Mouse (Mus musculus) Patski (cell line): ENCODE results near the gene Fgfr2. TPM values are rescaled to one million over a fixed set of nuclear protein-coding genes. Genes with fewer than 3 reads are reported as not detected.

Experiments
- ATAC-seq: fragments of 100-300 bp; one replicate; pipeline ENCODE4 v1.8.0; 2021
- CTCF ChIA-PET: fragments of 350-600 bp; sonication (Branson Sonifier 250); formaldehyde crosslinking; loops from one replicate; lab custom pipeline; 2022; ENCODE audit warnings: inconsistent platforms; lab: Charles Lee
- POLR2A ChIA-PET: fragments of 350-600 bp; sonication (Branson Sonifier 250); formaldehyde crosslinking; loops from one replicate; lab custom pipeline; 2022; ENCODE audit warnings: antibody characterized with exemption, inconsistent platforms; lab: Charles Lee
- DNase-seq: peaks from one replicate; pipeline ENCODE4 v3.0.0-alpha.2; 2011; ENCODE audit warnings: low read depth, low spot score
- H3K27me3 ChIP-seq: fragments of 371-371 bp; one replicate; pipeline ENCODE4 v1.5.1; 2021
- CTCF ChIP-seq: fragments of 100-300 bp; IDR thresholded peaks from one replicate; pipeline ENCODE4 v1.5.1; 2021
- in situ Hi-C: fragments of 300-500 bp; cut with MboI; formaldehyde crosslinking; loops from 3 replicates; pipeline ENCODE4 v1.11.1; 2018; ENCODE audit warnings: low pct_unique_long_range_greater_than_20kb, mixed read lengths
- polyA plus RNA-seq: library from polyadenylated mRNA; unstranded; gene quantifications from one replicate; pipeline ENCODE4 v1.2.3, GENCODE M21; 2021

Gene Fgfr2
- polyA plus RNA-seq, 1 experiment from 2014 or later, result 48.8 TPM

- ChIA-PET CTCF (no interaction called here), POLR2A (no interaction called here)
- DNase-seq (no peak), ATAC-seq (no peak)
- in situ Hi-C loops, result no loop called here
- no peak for TF ChIP-seq CTCF
- no peaks in the 10 kb centered on the region for H3K27me3 ChIP-seq
Observed at GRCm38 (mm10) chr7:131846066-131846905, 1276.9 kb downstream of the Fgfr2 start.

DNA sequence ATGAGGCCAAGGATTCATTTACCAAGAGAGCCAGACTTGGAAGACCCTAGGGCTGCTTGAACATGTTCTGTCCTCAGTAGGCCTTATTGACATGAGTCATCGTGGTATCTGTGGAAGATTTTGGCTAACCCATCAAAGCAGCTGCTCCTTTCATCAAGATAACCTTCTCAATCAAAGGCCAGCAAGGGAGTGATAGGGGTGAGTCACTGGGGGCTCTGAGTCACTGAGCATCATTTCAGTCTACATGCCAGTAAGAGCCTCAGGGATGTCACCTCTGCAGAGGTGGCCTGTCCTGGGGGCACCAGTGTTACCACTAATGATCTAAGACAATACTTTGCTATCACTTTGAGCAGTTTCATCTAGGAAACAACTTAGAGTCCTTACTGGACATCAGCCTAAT is 1292.9 kb downstream of the Fgfr2 start:
- ATAC-seq, result no peak
- DNase-seq, result no peak
- POLR2A ChIA-PET, result no interaction called here
- CTCF ChIA-PET, result no interaction called here
- no peak for TF ChIP-seq CTCF
- in situ Hi-C loops, result no loop called here
- no peaks in the 10 kb centered on the region for H3K27me3 ChIP-seq

- no peak for ATAC-seq
- H3K27me3 ChIP-seq, result no peaks in the 10 kb centered on the region
- in situ Hi-C loops, result no loop called here
- no peak for TF ChIP-seq CTCF
- DNase-seq, result no peak
- ChIA-PET CTCF (no interaction called here), POLR2A (no interaction called here)
Observed at GRCm38 (mm10) chr7:131826811-131827210, 1296.3 kb downstream of the Fgfr2 start.

GRCm38 (mm10) chr7:131817976-131818375 is 1305.2 kb downstream of the Fgfr2 start:
- in situ Hi-C loops, result no loop called here
- no peak for ATAC-seq
- DNase-seq, result no peak
- ChIA-PET CTCF (no interaction called here), POLR2A (no interaction called here)
- no peaks in the 10 kb centered on the region for H3K27me3 ChIP-seq
- no peak for TF ChIP-seq CTCF

DNA sequence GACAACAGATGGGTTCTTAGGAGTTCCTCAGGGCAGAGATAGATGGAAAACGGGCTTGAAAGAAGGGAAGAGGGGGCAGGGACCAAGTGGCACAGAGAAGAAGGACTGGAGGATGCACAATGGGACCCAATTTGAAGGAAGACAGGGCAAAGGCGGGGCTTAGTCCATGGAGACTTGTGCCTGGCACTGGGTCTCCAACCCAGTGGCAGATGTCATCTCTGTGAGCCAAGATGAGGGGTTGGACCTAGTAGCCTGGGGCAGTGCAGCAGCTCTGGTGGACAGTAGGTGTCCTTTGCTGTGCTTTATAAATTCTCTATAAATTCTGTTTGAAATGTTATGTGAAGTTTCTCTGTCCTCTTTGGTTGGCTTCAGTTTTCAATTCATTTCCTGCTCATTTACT is 1306.5 kb downstream of the Fgfr2 start:
- DNase-seq (no peak), ATAC-seq (no peak)
- no peaks in the 10 kb centered on the region for H3K27me3 ChIP-seq
- ChIA-PET POLR2A (no interaction called here), CTCF (no interaction called here)
- in situ Hi-C loops, result no loop called here
- TF ChIP-seq CTCF, result no peak

DNA sequence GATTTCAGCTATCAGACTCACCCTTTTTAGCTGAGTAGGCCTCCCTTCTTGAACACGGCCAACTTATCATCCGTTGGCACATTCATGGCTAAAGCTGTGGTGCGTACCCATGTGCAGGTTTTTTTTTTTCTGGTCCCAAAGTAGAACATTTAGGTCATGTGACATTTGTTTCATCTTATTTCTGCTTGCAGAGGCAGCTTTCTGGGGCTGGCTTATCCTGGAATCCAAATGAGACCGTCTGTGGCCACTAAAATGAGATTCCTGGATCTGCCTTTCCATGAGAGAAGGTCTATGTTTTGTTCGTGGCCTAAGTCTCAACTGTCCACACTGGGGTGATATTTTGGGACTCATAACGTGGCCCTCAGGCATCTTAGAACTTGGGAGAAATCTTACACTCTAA is 1311.0 kb downstream of the Fgfr2 start:
- in situ Hi-C loops, result no loop called here
- ATAC-seq (no peak), DNase-seq (no peak)
- no peaks in the 10 kb centered on the region for H3K27me3 ChIP-seq
- TF ChIP-seq CTCF, result no peak
- POLR2A ChIA-PET, result no interaction called here
- CTCF ChIA-PET, result no interaction called here

- ChIA-PET CTCF (no interaction called here), POLR2A (no interaction called here)
- H3K27me3 ChIP-seq, result no peaks in the 10 kb centered on the region
- TF ChIP-seq CTCF, result no peak
- ATAC-seq (no peak), DNase-seq (no peak)
- in situ Hi-C loops, result no loop called here
Observed at GRCm38 (mm10) chr7:131810916-131811315, 1312.2 kb downstream of the Fgfr2 start.

DNA sequence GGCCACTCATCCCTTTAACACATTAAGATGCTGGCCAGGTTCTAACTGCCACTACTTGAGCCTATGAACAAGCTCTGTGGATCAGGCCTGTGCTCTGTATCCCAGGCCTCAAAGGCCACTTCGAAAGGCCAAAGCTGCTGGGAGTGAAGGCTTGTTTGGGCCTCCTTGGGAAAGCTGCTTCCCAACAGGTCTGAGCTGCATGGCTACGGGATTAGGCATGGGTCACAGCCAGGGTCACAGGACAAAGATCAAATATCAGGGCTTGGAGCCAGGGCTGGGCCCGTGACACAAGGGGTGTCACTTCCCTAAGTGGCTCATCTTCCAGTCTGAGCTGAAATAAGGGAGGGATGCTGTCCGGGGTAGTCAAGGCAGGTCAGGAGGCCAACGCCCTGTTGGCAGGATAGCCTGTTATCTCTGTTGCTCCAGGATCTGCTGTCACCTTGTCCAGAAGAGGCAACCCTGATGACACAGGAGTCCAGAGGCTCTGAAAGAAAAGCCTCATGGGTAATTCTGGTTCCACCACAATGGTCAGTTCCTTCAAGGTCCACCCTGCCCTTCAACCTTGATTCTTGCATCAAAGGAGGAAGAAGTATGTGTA is 1313.5 kb downstream of the Fgfr2 start:
- CTCF ChIA-PET, result no interaction called here
- no peak for ATAC-seq
- POLR2A ChIA-PET, result no interaction called here
- TF ChIP-seq CTCF, result no peak
- no peaks in the 10 kb centered on the region for H3K27me3 ChIP-seq
- DNase-seq, result no peak
- in situ Hi-C loops, result no loop called here

GRCm38 (mm10) chr7:131807257-131807656 is 1315.9 kb downstream of the Fgfr2 start:
- no peak for ATAC-seq
- POLR2A ChIA-PET, result no interaction called here
- no peak for TF ChIP-seq CTCF
- H3K27me3 ChIP-seq, result no peaks in the 10 kb centered on the region
- CTCF ChIA-PET, result no interaction called here
- no peak for DNase-seq
- in situ Hi-C loops, result no loop called here

GRCm38 (mm10) chr7:131805525-131806202 is 1317.5 kb downstream of the Fgfr2 start:
- ATAC-seq (no peak), DNase-seq (no peak)
- H3K27me3 ChIP-seq, result no peaks in the 10 kb centered on the region
- in situ Hi-C loops, result no loop called here
- POLR2A ChIA-PET, result no interaction called here
- CTCF ChIA-PET, result no interaction called here
- no peak for TF ChIP-seq CTCF

DNA sequence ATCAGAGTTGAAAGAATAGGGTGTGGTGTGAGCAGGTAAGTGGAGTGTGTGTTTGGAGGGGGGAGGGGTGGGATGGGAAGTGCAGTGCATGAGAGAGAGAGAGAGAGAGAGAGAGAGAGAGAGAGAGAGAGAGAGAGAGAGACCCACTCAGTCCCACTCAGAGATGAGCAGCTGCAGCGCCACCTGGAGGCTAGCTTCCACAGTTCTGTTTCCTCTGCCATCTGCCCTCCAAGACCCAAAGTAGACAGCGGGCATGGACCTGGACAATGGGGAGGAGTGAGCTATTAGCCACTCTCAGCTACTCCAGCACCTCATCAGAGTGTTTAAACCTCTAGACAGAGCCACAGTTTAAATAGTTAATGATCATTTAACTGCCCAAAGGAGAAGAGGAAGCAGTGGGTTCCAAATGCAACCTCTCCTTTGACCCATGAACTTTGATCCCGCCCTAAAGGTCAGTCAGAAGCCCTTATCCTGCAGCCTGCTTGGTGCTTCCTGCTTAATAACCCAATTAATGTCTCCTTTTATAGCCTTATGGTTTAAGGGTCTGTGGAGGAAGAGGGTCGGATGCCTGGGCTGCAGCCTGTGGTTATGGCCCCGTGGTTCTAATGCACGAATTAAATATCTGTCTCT is 1322.6 kb downstream of the Fgfr2 start:
- POLR2A ChIA-PET, result no interaction called here
- TF ChIP-seq CTCF, result peak; percentile 43
- no peak for ATAC-seq
- CTCF ChIA-PET, result no interaction called here
- no peak for DNase-seq
- in situ Hi-C loops, result no loop called here
- H3K27me3 ChIP-seq, result no peaks in the 10 kb centered on the region
